Mouse (Mus musculus) gastrocnemius, postnatal 25 days (tissue): ENCODE results near the gene Hbq1a. TPM values are rescaled to one million over a fixed set of nuclear protein-coding genes. Genes with fewer than 3 reads are reported as not detected.

Experiments used
- DNase-seq: peaks from one replicate; pipeline ENCODE4 v3.0.0; 2022
- total RNA-seq, 2 experiments: library from RNA; stranded (reverse); gene quantifications; 1 replicate in 1 of 2; 2 replicates in 1 of 2; pipeline ENCODE4 v1.2.3; 2021

Gene Hbq1a
- total RNA-seq, 2 experiments from 2014 or later, result not detected

DNA sequence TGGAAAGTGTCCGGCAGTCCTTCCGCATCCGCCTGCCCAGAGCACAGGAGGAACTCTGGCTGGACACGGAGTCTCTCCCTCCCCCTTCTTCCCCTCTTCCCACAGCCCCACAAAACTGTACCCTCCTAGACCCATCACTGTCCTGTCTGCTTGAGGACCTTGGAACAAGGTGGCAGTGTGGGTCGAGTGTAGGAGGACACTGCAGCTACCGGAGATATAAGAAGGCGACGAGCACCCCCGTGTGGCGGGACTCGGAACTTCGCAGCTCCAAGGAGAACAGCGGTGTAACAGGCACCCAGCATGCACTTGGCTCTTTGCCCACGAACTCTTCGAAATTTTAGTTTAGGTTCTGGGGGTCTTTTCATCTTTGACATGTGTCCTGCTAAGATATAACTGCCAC, 24.7 kb downstream of the Hbq1a start:
- peak; percentile 56 for DNase-seq

GRCm38 (mm10) chr11:32331075-32331474, 31.2 kb downstream of the Hbq1a start:
- no peak for DNase-seq

DNA sequence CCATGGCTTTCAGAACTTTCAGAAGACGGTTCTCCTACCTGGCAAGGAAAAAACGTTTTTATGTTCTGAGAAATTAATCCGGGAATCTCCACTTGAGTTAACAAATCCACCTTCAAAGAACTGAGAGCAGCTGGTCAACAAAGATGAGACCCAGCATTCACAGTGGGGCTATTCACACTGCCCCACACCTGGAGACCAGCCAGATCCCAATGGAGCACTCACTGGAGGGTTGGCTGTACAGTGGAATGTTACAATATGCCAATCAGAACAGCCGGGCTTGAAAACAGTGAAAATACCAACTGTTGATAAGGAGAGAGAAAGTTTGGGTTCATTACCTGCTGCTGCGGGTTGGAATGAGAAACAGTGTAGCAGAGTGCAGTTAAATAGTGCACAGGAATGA, 32.0 kb downstream of the Hbq1a start:
- no peak for DNase-seq

DNA sequence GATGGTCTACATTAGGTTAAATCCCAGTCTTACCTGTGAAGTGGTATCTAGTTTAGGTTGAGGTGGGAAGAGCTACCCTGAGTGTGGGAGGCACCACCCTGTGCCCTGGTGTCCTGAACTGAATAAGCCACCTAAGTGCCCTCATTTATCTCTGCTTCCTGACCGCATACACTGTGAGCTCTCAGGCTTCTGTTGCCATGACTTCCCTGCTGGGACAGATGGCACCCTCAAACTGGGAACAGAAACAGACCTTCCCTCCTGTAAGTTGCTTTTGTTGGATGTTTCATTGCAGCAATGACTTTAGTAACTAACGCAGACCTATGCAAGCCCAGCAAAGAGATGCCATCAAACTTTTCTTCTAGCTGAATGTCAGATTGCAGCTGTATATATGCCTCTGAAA, 33.4 kb downstream of the Hbq1a start:
- DNase-seq, result no peak

GRCm38 (mm10) chr11:32336435-32336907, 36.6 kb downstream of the Hbq1a start:
- DNase-seq, result peak; percentile 47

DNA sequence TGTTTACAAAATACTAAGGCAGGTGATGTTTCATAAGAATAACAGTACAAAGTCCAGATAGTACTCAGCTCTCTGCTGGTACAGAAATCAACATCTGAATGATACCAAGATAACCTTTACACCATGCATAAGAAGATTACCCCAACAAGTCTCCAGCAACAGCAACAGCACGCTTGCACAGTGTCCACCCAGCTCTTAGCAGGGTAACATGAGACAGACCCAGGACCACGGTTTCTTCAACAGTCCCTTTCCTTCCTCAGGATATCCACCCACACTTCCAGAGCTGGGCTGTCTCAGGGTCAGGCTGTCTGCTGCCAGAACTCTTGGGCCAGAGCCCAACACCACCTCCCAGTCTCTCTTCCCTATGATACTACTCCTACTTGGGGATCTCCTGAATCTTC, 39.3 kb downstream of the Hbq1a start:
- no peak for DNase-seq

DNA sequence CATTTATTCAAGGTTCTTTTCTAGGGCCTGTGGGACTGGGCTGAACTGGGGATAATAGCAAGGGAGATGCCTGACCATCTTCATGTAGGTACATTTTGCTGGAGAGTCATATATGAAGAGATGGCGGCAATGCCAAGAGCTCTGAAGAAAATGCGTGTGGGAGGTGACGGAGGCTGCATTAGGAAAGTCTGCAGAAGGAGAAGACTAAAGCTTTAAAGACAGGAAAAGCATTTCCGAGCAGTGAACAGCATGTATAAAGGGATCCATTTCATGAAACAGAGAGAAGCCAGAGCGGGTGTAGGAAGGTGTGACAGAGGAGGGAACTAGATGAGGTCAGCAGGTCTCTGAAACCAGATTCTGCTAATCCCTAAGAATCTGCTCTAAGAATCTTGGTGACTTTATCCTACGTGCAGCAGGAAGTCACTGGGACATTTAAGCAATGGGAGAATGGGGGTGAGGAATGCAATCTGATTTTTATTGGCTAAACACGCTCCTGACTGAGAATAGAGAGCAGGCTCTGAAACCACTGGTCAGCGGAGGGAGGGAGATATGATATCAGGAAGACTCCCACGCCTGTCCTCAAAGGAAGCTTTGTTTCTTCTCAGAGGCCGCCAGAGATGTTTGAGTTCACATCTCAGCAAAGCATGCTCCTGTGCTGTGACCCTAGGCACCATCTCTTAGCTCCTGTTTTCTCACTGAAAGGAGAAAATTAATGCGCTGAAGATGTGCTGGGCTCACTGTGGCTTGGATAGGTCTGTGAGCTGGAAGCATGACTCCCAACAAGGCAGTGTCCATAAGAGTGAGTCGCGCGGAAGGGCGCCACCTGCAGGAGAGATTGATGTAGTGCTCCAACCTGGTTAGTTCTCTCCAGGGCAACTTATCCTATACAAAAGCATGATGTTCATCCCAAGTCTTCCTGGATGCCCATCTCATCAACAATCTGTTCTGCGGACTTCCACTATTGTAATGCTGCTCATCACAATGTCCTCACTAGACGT, 40.9 kb downstream of the Hbq1a start:
- DNase-seq, result no peak

DNA sequence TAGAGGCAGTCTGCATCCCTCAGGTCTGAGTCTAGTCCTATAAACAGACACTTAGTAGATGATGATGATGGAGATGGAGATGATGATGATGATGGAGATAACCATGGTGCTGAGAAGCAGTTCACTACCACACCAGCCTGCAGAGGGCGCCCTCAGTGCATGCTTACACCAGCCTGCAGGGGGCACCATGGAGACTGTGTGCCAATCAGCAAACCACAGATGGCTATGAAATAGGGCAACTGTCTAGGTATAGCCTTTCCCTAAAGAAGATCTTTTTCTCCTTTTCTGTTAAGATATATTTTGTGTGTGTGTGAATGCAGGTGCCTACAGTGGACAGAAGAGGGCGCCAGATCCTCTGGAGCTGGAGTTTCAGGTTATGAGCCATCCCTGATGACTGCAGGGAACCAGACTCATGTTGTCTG, 42.9 kb downstream of the Hbq1a start:
- no peak for DNase-seq

GRCm38 (mm10) chr11:32343350-32343749, 43.5 kb downstream of the Hbq1a start:
- no peak for DNase-seq

DNA sequence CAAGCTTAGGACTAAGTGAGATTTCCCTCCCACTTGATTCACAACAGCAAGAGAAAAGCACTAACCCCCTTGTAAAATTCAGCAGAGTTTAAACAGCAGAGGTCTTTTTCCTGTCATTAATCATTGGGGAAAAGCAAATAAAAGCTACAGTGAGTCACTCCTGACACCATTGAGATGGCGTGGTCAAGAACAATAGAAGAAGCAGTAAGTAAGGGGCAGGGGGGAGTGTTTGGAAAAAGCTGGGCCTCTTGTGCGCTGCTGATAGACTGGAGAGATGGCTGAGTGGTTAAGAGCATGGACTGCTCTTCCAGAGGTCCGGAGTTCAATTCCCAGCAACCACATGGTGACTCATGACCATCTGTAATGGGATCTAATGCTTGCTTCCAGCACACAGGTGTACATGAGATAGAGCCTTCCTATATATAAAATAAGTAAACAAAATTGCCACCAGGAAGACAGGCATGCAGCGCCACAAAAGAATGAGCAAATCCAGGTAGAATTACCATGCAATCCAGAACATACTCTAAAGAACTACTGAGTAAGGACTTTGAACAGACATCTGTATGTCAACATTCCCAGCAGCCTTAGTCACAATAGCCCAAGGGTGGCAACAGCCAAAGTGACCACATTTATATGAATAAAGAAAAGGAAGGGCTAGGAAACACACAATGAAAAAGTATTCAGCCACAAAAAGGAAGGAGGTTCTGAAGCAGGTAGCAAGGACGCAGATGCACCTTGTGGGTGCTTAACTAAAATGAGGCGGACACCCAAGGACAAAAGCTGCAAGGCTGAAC, 45.8 kb downstream of the Hbq1a start:
- no peak for DNase-seq

- DNase-seq, result no peak
Observed at GRCm38 (mm10) chr11:32347264-32347606, 47.4 kb downstream of the Hbq1a start.

- DNase-seq, result peak; percentile 78
Observed at GRCm38 (mm10) chr11:32347607-32348432, 48.0 kb downstream of the Hbq1a start, which contains the start of gene Sh3pxd2b. TSS of gene Sh3pxd2b (plus strand) at chr11:32347820.

- no peak for DNase-seq
Observed at GRCm38 (mm10) chr11:32348433-32349283, 48.8 kb downstream of the Hbq1a start.

DNA sequence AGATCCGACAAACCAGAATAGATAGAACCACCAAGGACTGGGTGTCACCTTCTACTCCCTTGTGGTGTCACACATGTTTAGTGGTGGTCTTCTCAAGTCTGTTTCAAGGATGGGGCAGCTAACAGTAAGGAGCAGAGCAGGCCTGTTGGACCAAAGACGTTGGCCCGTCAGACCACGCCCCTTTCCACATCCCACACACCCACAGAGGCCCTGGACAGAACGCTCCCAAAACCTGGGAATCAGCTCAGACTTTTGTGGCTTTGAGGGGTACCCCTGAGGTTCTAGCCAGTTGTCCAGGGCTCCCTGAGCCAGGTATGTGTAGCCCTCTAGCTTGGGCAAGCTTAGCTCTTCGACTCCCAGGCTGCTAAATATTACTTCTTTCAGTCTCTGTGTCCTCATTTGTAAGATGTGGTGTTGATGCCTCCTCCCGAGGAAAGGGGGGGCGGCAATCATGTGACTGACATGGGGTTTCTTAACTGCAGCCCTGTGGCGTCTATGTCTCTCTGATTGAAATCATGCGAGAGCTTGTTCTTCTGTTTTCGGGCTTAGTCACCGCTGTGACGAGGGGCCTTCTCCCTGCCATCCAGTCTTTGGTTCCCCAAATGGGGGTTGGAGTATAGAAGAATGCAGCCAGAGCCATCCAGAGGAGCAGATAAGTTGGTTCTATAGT, 49.5 kb downstream of the Hbq1a start:
- peak; percentile 34 for DNase-seq

Other genes with a start within 250 kb of the Hbq1a start
- gene Il9r, start 99.8 kb upstream of the Hbq1a start, total RNA-seq, result not detected
- gene Snrnp25, start 94.7 kb upstream of the Hbq1a start, total RNA-seq, result 1 to 10 TPM; 6.7 to 9.1 TPM
- gene Rhbdf1, start 77.8 kb upstream of the Hbq1a start, total RNA-seq, result 10 to 100 TPM; 22.1 to 25.4 TPM
- gene Mpg, start 73.6 kb upstream of the Hbq1a start, total RNA-seq, result 1 to 10 TPM; 6.1 to 6.2 TPM
- gene Nprl3, start 32.4 kb upstream of the Hbq1a start, total RNA-seq, result 10 to 100 TPM; 21.7 to 23.3 TPM
- gene Hba-x, start 23.7 kb upstream of the Hbq1a start, total RNA-seq, result not detected
- gene Hba-a1, start 16.6 kb upstream of the Hbq1a start, total RNA-seq, result 1,000 to 10,000 TPM in 1 of 2 experiments, 100 to 1,000 TPM in 1; 451 to 2,047 TPM
- gene Hbq1b, start 13.1 kb upstream of the Hbq1a start, total RNA-seq, result not detected
- gene Hba-a2, start 3.6 kb upstream of the Hbq1a start, total RNA-seq, result 1,000 to 10,000 TPM in 1 of 2 experiments, 100 to 1,000 TPM in 1; 358 to 1,609 TPM
- 1 to 10 TPM; 4.4 to 7.1 TPM for gene Sh3pxd2b, start 47.8 kb downstream of the Hbq1a start, total RNA-seq
- gene Ubtd2, start 155.3 kb downstream of the Hbq1a start, total RNA-seq, result 10 to 100 TPM in 1 of 2 experiments, 1 to 10 TPM in 1; 9.3 to 10.5 TPM
- 1 to 10 TPM in 1 of 2 experiments, under 1 TPM in 1; 0.75 to 1.0 TPM for gene Efcab9, start 232.0 kb downstream of the Hbq1a start, total RNA-seq
- 1 to 10 TPM; 2.6 to 3.2 TPM for gene Stk10, start 233.2 kb downstream of the Hbq1a start, total RNA-seq